Mouse (Mus musculus) liver, embryonic 16.5 days (tissue): ENCODE results near the gene Duxbl2. TPM values are rescaled to one million over a fixed set of nuclear protein-coding genes. Genes with fewer than 3 reads are reported as not detected.
"Not testable (repeated sequence)": the region's sequence is repeated elsewhere in the genome, so short reads cannot be mapped to it uniquely, and the experiment has no call there.

Source experiments
- ATAC-seq: fragments of 200-750 bp; cut with Nextera tagmentation; 2 replicates; pipeline ENCODE4 v1.8.0; 2017; ENCODE audit warnings: low read depth, mild to moderate bottlenecking, moderate number of reproducible peaks, moderate library complexity
- H3K27ac ChIP-seq: fragments of 300-500 bp; sonication (generic); 2 replicates; pipeline ENCODE4 v1.5.1; 2014; ENCODE audit warnings: mild to moderate bottlenecking, low read length
- H3K27me3 ChIP-seq: fragments of 300-500 bp; sonication (generic); 2 replicates; pipeline ENCODE4 v1.6.1; 2014; ENCODE audit warnings: low read depth, low read length, mixed read lengths; ENCODE audit not compliant: control insufficient read depth, insufficient read depth
- H3K36me3 ChIP-seq: fragments of 300-500 bp; sonication (generic); 2 replicates; pipeline ENCODE4 v1.6.1; 2014; ENCODE audit warnings: mild to moderate bottlenecking; ENCODE audit not compliant: control insufficient read depth, insufficient read depth
- H3K4me1 ChIP-seq: fragments of 300-500 bp; sonication (generic); 2 replicates; pipeline ENCODE4 v1.6.1; 2014; ENCODE audit warnings: low read depth, low read length, mixed read lengths; ENCODE audit not compliant: control insufficient read depth
- H3K4me2 ChIP-seq: fragments of 300-500 bp; sonication (generic); 2 replicates; pipeline ENCODE4 v1.6.1; 2014; ENCODE audit warnings: low read depth, low read length, mixed read lengths
- H3K4me3 ChIP-seq: fragments of 300-500 bp; sonication (generic); 2 replicates; pipeline ENCODE4 v1.5.1; 2014; ENCODE audit warnings: low read depth, mild to moderate bottlenecking, low read length
- H3K9ac ChIP-seq: fragments of 300-500 bp; sonication (generic); 2 replicates; pipeline ENCODE4 v1.6.1; 2014; ENCODE audit warnings: low read depth, low read length
- H3K9me3 ChIP-seq: fragments of 300-500 bp; sonication (generic); replicated peaks from 2 replicates; pipeline ENCODE4 v1.6.1; 2016; ENCODE audit warnings: low read length; ENCODE audit not compliant: control insufficient read depth
- WGBS: fragments of 180-500 bp; shearing (Covaris S2); extraction: QIAGEN DNeasy Blood & Tissue Kit; methylation state at CpG from one replicate; pipeline ENCODE4 v1.1.7; 2014; ENCODE audit not compliant: insufficient replicate concordance; 5-methylcytosine and 5-hydroxymethylcytosine counted together
- polyA plus RNA-seq: library from polyadenylated mRNA; unstranded; fragments of >200 nt; fragmentation: Nextera tagmentation; extraction: Ambion mirVana; gene quantifications from 2 replicates; pipeline ENCODE4 v1.2.1, GENCODE M21; 2015

The Duxbl2 gene
- not detected in 2 replicates for polyA plus RNA-seq

GRCm38 (mm10) chr14:26118150-26118549 lies at the start of gene Duxbl2:
Gene Duxbl2, plus strand, starts transcription at chr14:26118349.
- WGBS: no CpG with 5 or more reads among the region's 7 CpGs
- ATAC-seq: not testable (repeated sequence)

GRCm38 (mm10) chr14:26076620-26077390 lies 41.3 kb upstream of the Duxbl2 start:
- WGBS: no CpG with 5 or more reads among the region's 5 CpGs
- H3K4me3 ChIP-seq: not testable (repeated sequence)

More at GRCm38 (mm10) chr14:26118150-26118549, at the start of gene Duxbl2:
- H3K4me1 ChIP-seq, H3K9me3 ChIP-seq, H3K36me3 ChIP-seq, H3K27me3 ChIP-seq, H3K27ac ChIP-seq, H3K4me2 ChIP-seq, H3K9ac ChIP-seq, H3K4me3 ChIP-seq: not testable (repeated sequence)

GRCm38 (mm10) chr14:26081216-26081615 lies 36.9 kb upstream of the Duxbl2 start, which contains the start of gene Cphx2:
Gene Cphx2, plus strand, starts transcription at chr14:26081516.
- no CpG with 5 or more reads among the region's 6 CpGs for WGBS
- not testable (repeated sequence) for H3K4me2 ChIP-seq, H3K27ac ChIP-seq, H3K27me3 ChIP-seq, H3K4me1 ChIP-seq, ATAC-seq, H3K36me3 ChIP-seq, H3K9ac ChIP-seq, H3K4me3 ChIP-seq, H3K9me3 ChIP-seq

More at GRCm38 (mm10) chr14:26076620-26077390, 41.3 kb upstream of the Duxbl2 start:
- H3K9me3 ChIP-seq, H3K27me3 ChIP-seq, H3K4me1 ChIP-seq, H3K27ac ChIP-seq, H3K4me2 ChIP-seq, H3K9ac ChIP-seq, H3K36me3 ChIP-seq: not testable (repeated sequence)
- peak; percentile 93 for ATAC-seq

- not testable (repeated sequence) for H3K27ac ChIP-seq, H3K27me3 ChIP-seq, H3K9me3 ChIP-seq, ATAC-seq, H3K4me3 ChIP-seq, H3K4me2 ChIP-seq, H3K36me3 ChIP-seq, H3K9ac ChIP-seq, H3K4me1 ChIP-seq
- WGBS: no CpG with 5 or more reads among the region's 1 CpGs
Observed at GRCm38 (mm10) chr14:26081997-26082396, 36.2 kb upstream of the Duxbl2 start, which contains the start of gene Cphx3. Gene Cphx3, plus strand, starts transcription at chr14:26082297.

GRCm38 (mm10) chr14:26097622-26098021 lies 20.5 kb upstream of the Duxbl2 start:
- ATAC-seq: peak; percentile 37; the same call in 1 of the 2 replicates
- not testable (repeated sequence) for H3K27ac ChIP-seq, H3K4me2 ChIP-seq, H3K36me3 ChIP-seq, H3K9ac ChIP-seq, H3K27me3 ChIP-seq, H3K9me3 ChIP-seq, H3K4me3 ChIP-seq, H3K4me1 ChIP-seq
- no CpG with 5 or more reads among the region's 3 CpGs for WGBS

GRCm38 (mm10) chr14:26118550-26119000 lies 426 bp downstream of the Duxbl2 start:
- H3K27me3 ChIP-seq, H3K4me3 ChIP-seq, H3K9ac ChIP-seq, H3K4me1 ChIP-seq, H3K36me3 ChIP-seq, H3K4me2 ChIP-seq, H3K27ac ChIP-seq, ATAC-seq, H3K9me3 ChIP-seq: not testable (repeated sequence)
- no CpG with 5 or more reads among the region's 18 CpGs for WGBS

- H3K4me1 ChIP-seq, H3K27me3 ChIP-seq, ATAC-seq, H3K4me2 ChIP-seq, H3K36me3 ChIP-seq, H3K9ac ChIP-seq, H3K9me3 ChIP-seq, H3K27ac ChIP-seq, H3K4me3 ChIP-seq: not testable (repeated sequence)
- WGBS: no CpG with 5 or more reads among the region's 7 CpGs
Observed at GRCm38 (mm10) chr14:26119095-26119494, 946 bp downstream of the Duxbl2 start.

GRCm38 (mm10) chr14:26147095-26147494 lies 28.9 kb downstream of the Duxbl2 start:
- H3K9me3 ChIP-seq, H3K9ac ChIP-seq, H3K4me1 ChIP-seq, H3K4me3 ChIP-seq, H3K27me3 ChIP-seq, ATAC-seq, H3K36me3 ChIP-seq, H3K4me2 ChIP-seq, H3K27ac ChIP-seq: not testable (repeated sequence)
- no CpG with 5 or more reads among the region's 2 CpGs for WGBS

- no CpG with 5 or more reads among the region's 7 CpGs for WGBS
- not testable (repeated sequence) for H3K9ac ChIP-seq, H3K4me2 ChIP-seq, H3K36me3 ChIP-seq, H3K4me3 ChIP-seq, ATAC-seq, H3K27me3 ChIP-seq, H3K4me1 ChIP-seq, H3K27ac ChIP-seq, H3K9me3 ChIP-seq
Observed at GRCm38 (mm10) chr14:26156032-26156431, 37.9 kb downstream of the Duxbl2 start.
